Mouse (Mus musculus) lung, postnatal 0 days (tissue): ENCODE data around the gene Impdh2. TPM values are rescaled to one million over a fixed set of nuclear protein-coding genes. Genes with fewer than 3 reads are reported as not detected.
A peak's percentile ranks its signal among the peaks of the same experiment; 100 is the strongest.

Experiments
- ATAC-seq: fragments of 200-750 bp; cut with Nextera tagmentation; 2 replicates; pipeline ENCODE4 v1.8.0; 2017; ENCODE audit warnings: moderate library complexity
- DNase-seq: peaks from one replicate; pipeline ENCODE4 v3.0.0-alpha.2; 2016; ENCODE audit warnings: low spot score
- H3K27ac ChIP-seq: fragments of 300-500 bp; sonication (generic); 2 replicates; pipeline ENCODE4 v1.5.1; 2014; ENCODE audit warnings: antibody characterized with exemption, mild to moderate bottlenecking, low read length, mixed read lengths
- H3K27me3 ChIP-seq: fragments of 300-500 bp; sonication (generic); replicated peaks from 2 replicates; pipeline ENCODE4 v1.6.1; 2014; ENCODE audit warnings: low read length, mixed read lengths; ENCODE audit not compliant: insufficient read depth
- H3K36me3 ChIP-seq: fragments of 300-500 bp; sonication (generic); 2 replicates; pipeline ENCODE4 v1.6.1; 2014; ENCODE audit warnings: low read length, mixed read lengths; ENCODE audit not compliant: insufficient read depth
- H3K4me1 ChIP-seq: fragments of 300-500 bp; sonication (generic); 2 replicates; pipeline ENCODE4 v1.6.1; 2014; ENCODE audit warnings: antibody characterized with exemption, low read depth, low read length, mixed read lengths; ENCODE audit not compliant: insufficient read depth
- H3K4me2 ChIP-seq: fragments of 300-500 bp; sonication (generic); replicated peaks from 2 replicates; pipeline ENCODE4 v1.6.1; 2014; ENCODE audit warnings: low read depth, mild to moderate bottlenecking, low read length, moderate library complexity, mixed read lengths
- H3K4me3 ChIP-seq: fragments of 300-500 bp; sonication (generic); 2 replicates; pipeline ENCODE4 v1.5.1; 2014; ENCODE audit warnings: low read depth, low read length
- H3K9ac ChIP-seq: fragments of 300-500 bp; sonication (generic); replicated peaks from 2 replicates; pipeline ENCODE4 v1.6.1; 2014; ENCODE audit warnings: low read depth, mild to moderate bottlenecking
- H3K9me3 ChIP-seq: fragments of 300-500 bp; sonication (generic); 2 replicates; pipeline ENCODE4 v1.6.1; 2016; ENCODE audit warnings: low read length, mixed read lengths
- CTCF ChIP-seq: IDR thresholded peaks from 2 replicates; pipeline ENCODE4 v1.5.1; 2016; ENCODE audit warnings: antibody characterized with exemption, mild to moderate bottlenecking
- EP300 ChIP-seq: IDR thresholded peaks from 2 replicates; pipeline ENCODE4 v1.6.1; 2016; ENCODE audit warnings: antibody characterized with exemption, mild to moderate bottlenecking, control low read depth
- WGBS: fragments of 180-500 bp; shearing (Covaris S2); extraction: QIAGEN DNeasy Blood & Tissue Kit; methylation state at CpG from one replicate; pipeline ENCODE4 v1.1.7; 2014; 5-methylcytosine and 5-hydroxymethylcytosine counted together
- polyA plus RNA-seq: library from polyadenylated mRNA; unstranded; fragments of >200 nt; fragmentation: Nextera tagmentation; extraction: Ambion mirVana; gene quantifications from 2 replicates; pipeline ENCODE4 v1.2.1, GENCODE M21; 2015

The Impdh2 gene
- 55.6 and 56.2 TPM in 2 replicates for polyA plus RNA-seq

DNA sequence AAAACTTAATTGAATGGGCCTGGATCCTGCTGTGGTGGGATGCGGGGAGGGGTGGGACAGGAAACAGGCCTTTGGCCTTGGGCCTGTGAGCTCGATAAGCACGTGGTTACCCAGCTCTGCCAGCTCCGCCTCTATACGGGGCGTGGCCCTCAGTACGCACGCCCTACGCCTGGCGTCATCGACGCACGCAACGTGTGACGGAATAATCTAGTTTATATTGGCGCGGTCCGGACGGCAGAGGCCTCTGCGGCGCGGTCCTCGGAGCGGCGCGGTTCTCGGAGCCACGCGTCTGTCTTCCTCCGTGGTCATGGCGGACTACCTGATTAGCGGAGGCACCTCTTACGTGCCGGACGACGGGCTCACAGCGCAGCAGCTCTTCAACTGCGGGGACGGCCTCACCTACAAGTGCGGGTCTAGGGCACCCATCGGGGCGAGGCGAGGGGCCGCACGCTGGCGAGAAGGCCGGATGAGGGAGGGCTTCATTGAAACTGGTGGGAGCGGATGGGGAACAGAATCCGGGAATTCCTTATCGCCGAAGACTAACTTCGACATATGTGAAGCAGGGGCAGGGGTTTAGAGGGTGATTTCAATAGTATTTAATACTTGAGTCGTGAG is at the start of gene Impdh2:
TSS of gene Impdh2 (plus strand) at position 60 of the 615 bp plus-strand sequence.
- Histone ChIP-seq H3K36me3 (peaks cover 24% of the 10 kb centered on the region), H3K4me3 (peak within 1 kb of the TSS; percentile 47), H3K4me2 (peak within 1 kb of the TSS; percentile 65), H3K9ac (peak within 1 kb of the TSS; percentile 58), H3K4me1 (no peaks in the 10 kb centered on the region), H3K27ac (peak within 1 kb of the TSS; percentile 71), H3K9me3 (no peaks in the 10 kb centered on the region), H3K27me3 (no peaks in the 10 kb centered on the region)
- TF ChIP-seq EP300 (no peak), CTCF (peak; percentile 29; the same call in 1 of the 2 replicates)
- ATAC-seq (peak; percentile 99), DNase-seq (peak; percentile 99)
- WGBS: under 1% methylated on average over 48 of the region's 53 CpGs

DNA sequence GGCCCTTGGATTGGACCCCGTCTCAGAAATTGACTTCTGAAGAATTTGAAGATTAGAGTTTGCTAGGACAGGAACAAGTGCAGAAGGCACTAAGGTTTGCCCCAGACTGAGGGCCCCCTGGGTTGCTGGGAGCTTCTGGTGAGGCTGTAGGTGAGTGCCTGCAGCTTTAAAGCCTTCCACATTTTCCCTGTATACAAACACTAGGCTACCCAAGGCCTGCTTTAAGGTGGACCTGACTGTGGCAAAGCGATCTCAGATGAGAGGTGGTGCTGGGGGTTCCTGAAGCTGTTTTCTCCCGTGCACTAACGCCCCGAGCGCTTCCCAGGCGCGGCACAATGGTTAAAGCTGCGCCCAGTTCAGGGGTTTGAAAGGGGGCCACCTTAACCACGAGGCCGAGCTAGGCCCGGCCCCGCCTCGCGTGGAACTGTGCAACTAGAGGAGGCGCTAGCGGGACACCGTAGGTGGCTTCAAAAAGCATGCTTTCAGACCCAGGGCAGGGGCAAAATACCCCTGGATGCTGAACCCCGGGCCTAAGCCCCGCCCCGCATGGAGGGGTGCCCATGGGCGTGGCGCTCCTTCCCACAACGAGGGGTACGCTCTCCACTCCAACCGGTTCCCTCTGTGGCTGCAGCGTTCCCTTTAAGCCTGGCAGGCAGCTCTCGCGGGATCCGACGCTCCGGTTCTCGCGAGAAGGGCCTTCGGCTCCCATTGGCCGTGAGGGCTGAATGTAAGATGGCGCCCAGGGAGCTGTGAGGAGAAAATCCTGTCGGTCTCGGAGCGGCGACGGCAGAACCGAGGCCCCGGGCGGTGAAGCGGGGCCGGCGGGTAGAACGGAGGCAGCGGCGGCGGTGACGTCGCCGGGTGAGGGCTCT is 43.5 kb upstream of the Impdh2 start, which contains the start of gene Qrich1:
TSS of gene Qrich1 (plus strand) at position 427 of the 872 bp plus-strand sequence.
- Histone ChIP-seq H3K4me2 (peak within 1 kb of the TSS; percentile 82), H3K4me3 (peak within 1 kb of the TSS; percentile 92), H3K27ac (peak within 1 kb of the TSS; percentile 99), H3K4me1 (0 out of 2 replicates have a peak, but pooled peaks cover 5% of the 10 kb centered on the region), H3K9ac (peak within 1 kb of the TSS; percentile 93), H3K36me3 (peaks cover 15% of the 10 kb centered on the region; the same call in 1 of the 2 replicates), H3K27me3 (no peaks in the 10 kb centered on the region), H3K9me3 (no peaks in the 10 kb centered on the region)
- DNase-seq (peak; percentile 98), ATAC-seq (peak; percentile 95)
- whole genome bisulfite sequencing: under 1% methylated on average over 55 of the region's 55 CpGs
- peak; percentile 49 for TF ChIP-seq CTCF
- peak; percentile 95 for TF ChIP-seq EP300

DNA sequence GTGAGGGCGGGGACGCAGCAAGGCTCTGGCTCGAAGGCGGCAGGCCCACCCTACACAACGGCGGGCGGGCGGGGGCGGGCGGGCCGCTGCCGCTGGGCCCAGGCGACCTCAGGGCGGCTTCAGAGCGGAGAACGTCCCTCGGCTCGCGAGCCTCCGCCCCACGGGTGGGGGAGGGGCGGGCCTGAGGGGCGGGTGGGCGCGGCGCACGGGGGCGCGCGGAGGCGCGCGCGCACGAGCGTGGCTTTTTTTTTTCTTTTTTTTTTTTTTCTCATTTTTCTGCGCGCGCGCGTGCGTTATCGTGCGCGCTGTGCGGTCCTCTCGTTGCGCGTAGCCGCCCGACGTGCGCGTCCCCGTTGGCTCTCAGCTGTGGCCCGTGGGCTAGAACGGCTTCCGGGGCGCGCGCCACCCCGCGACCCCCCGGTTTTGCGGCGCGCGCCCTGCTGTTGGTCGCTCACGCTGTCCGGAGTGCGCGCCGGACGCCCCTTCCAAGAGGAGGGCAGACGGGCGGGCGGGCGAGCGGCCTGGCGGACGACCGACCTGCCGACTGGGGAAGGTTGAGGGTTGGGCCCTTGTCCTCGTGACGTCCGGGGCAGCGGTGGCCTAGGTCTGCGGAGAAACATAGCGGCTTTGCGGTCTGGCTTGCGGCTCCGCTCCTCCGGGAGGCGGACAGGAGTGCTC is 42.7 kb upstream of the Impdh2 start:
- no peaks in the 10 kb centered on the region for H3K9me3 ChIP-seq
- no peak for TF ChIP-seq CTCF
- H3K27me3 ChIP-seq: no peaks in the 10 kb centered on the region
- DNase-seq: peak; percentile 82
- peak; percentile 80 for ATAC-seq
- WGBS: 3% methylated on average over 54 of the region's 95 CpGs
- H3K4me1 ChIP-seq: 0 out of 2 replicates have a peak, but pooled peaks cover 5% of the 10 kb centered on the region
- H3K9ac ChIP-seq: peak overlapping the region; percentile 93
- H3K4me2 ChIP-seq: peak overlapping the region; percentile 82
- H3K27ac ChIP-seq: peak overlapping the region; percentile 99
- peak overlapping the region; percentile 92 for H3K4me3 ChIP-seq
- H3K36me3 ChIP-seq: peaks cover 11% of the 10 kb centered on the region; the same call in 1 of the 2 replicates

DNA sequence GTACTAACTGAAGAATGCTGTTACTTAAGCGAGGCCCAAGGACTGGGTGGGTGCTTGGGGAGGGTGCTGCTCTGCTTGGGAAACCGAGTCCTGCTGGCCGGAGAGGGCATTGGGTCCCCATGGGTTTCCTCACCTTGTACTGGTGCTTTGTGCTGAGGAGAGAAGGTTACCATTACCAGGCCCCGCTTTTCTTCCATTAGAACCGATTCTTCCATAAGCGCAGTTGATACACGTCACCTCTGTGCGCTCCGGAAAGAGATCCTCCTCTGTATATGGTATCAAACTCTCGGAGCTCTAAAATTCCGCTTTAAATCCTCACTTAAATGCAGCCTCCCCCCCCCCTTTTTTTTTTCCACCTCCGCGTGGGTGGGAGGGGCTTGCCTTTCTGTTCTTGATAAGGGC is 42.2 kb upstream of the Impdh2 start:
- H3K4me3 ChIP-seq: peak overlapping the region; percentile 92
- WGBS: 1% methylated on average over 13 of the region's 13 CpGs
- no peaks in the 10 kb centered on the region for H3K9me3 ChIP-seq
- no peaks in the 10 kb centered on the region for H3K27me3 ChIP-seq
- DNase-seq (peak; percentile 85), ATAC-seq (peak; percentile 8)
- H3K4me2 ChIP-seq: peak overlapping the region; percentile 82
- H3K9ac ChIP-seq: peak overlapping the region; percentile 93
- TF ChIP-seq CTCF: peak; percentile 21; the same call in 1 of the 2 replicates
- no peak for TF ChIP-seq EP300
- H3K36me3 ChIP-seq: 0 out of 2 replicates have a peak, but pooled peaks cover 6% of the 10 kb centered on the region
- H3K4me1 ChIP-seq: 0 out of 2 replicates have a peak, but pooled peaks cover 5% of the 10 kb centered on the region
- peak overlapping the region; percentile 99 for H3K27ac ChIP-seq

DNA sequence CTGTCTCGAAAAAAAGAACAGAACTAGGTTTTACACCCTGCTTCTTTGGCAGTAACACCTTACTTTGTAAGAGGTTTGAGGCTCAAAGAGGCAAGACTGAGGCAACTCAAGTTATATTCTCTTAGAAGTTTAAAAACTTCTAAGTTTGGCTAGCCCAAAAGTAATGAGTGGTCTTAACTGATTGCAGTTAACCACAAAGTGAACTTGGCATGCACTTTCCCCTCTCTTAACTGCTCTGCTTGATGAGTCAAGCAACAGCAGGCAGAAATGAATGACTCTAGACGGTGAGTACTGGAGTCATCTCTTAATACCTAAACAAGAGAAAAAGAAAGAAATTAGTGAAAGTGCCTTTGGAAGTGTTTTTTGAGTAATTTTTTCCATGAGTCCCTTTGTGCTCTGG is 38.5 kb upstream of the Impdh2 start:
- DNase-seq: peak; percentile 32
- no peak for TF ChIP-seq EP300
- no peak for TF ChIP-seq CTCF
- WGBS: 60% methylated on average over 2 of the region's 2 CpGs
- Histone ChIP-seq H3K9me3 (no peaks in the 10 kb centered on the region), H3K9ac (no peak overlapping the region), H3K4me1 (no peaks in the 10 kb centered on the region), H3K4me2 (no peak overlapping the region), H3K27me3 (no peaks in the 10 kb centered on the region), H3K27ac (no peak overlapping the region), H3K36me3 (no peaks in the 10 kb centered on the region), H3K4me3 (no peak overlapping the region)
- ATAC-seq: no peak

DNA sequence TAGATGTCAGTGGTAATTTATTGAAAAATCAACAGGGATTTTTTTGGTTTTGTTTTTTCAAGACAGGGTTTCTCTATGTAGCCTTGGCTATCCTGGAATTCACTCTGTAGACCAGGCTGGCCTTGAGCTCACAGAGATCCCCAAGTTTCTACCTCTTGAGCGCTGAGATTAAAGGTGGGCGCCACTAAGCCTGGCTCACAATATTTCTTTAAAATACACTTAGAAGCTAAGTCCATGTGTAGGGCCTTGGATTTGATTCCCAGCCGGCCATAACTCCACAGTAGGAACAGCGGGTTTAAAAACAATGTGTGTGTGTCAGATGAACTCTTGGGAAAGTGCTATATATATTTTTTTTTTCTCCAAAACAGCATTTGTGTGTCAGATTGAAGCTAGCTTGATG is 36.7 kb upstream of the Impdh2 start:
- DNase-seq (no peak), ATAC-seq (no peak)
- H3K27me3 ChIP-seq: no peaks in the 10 kb centered on the region
- no peak overlapping the region for H3K4me2 ChIP-seq
- H3K27ac ChIP-seq: no peak overlapping the region
- no peaks in the 10 kb centered on the region for H3K9me3 ChIP-seq
- no peaks in the 10 kb centered on the region for H3K4me1 ChIP-seq
- H3K9ac ChIP-seq: no peak overlapping the region
- no peaks in the 10 kb centered on the region for H3K36me3 ChIP-seq
- whole genome bisulfite sequencing: 96% methylated on average over 4 of the region's 4 CpGs
- no peak for TF ChIP-seq CTCF
- TF ChIP-seq EP300: no peak
- no peak overlapping the region for H3K4me3 ChIP-seq
